Mouse (Mus musculus): ENCODE measurements around the gene BC052040.

BC052040 gene

DNA sequence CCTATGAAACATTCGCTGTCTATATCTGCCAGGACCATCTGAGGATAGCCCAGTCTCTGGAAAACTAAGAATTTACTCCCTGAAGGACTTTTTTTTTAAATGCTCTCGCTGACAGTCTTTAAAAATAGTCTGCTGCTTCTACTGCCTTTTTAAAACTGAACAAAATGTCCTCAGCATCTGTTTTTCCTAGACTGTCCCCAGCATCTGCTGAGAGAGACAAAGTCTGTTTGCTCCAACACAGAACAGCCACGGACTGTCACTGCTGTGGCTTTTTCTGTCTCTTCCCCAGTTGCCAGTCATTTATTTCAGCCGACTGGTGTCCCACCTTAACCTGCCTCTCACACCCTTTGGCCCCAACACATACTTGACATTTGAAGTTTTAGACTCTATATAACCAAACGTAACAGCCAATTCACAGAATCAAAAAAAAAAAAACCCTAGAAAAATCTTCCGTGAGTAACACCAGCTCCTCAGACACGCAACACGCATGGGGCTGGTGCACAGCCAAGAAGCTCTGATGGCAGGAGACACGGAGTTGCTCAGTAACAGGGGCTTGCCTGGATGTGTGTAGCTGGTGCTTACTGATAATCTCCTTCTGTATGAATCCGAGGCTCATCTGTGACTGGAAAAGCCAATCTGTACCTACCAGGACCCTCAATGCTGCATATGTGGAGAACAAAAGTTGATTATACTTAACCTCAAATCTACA, 188.2 kb downstream of the BC052040 start:
- no peak for DNase-seq (ENCODE audit: low spot score)

DNA sequence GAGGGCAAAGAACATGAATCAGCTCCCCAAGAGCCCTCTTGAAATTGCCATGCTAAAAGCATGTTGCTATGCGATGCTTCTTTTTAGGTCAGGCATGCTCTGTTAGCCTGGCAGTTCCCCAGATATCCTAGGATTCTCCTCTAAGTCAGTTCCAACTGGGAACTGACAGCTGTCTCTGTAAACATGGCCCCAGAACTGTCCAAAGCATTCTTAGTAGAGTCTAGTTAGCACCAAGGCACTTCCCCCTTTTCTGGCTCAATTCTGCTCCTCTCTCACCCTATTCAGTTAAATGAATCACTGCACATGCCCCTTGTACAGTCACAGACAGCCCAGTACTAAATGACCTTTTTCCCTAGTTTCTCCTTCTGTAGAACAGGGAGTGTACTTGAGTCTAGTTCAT, 191.2 kb downstream of the BC052040 start:
- no peak for DNase-seq (ENCODE audit: low spot score)

DNA sequence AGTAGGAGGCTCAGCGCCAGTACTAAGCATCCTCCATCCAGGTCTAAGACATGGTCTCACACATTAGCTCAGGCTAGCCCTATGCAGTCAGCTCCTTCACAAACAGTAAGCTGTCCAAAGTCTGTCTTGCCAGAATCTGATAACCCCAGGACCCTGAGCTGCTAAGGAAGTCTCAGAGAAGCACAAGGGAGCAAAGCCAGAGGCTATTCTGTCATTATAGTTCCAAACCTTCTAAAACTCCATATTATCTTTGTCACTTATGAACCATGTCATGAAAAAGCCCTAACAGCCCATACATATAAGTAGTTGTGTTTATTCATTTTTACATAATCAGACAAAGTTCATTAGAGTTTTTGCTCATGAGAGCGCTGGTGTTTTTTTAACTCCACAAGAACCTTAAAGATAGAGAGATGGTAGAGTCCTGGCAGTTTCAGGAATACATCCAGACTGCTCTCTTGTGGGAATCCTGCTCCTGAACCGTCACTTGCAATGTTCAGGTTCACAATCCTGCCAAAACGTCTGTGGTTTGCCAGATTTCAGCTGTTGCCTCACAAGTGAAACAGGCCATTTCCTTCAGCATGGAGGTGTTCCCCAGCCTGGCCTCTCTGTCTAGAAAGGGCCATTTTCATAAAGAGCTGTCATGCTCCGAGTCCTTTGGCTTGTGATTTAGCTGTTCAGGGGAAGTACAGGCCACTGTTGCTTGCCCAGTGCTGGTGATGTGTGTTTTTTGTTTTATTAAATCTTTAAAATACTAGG, 192.8 kb downstream of the BC052040 start:
- no peak for DNase-seq (ENCODE audit: low spot score)

DNA sequence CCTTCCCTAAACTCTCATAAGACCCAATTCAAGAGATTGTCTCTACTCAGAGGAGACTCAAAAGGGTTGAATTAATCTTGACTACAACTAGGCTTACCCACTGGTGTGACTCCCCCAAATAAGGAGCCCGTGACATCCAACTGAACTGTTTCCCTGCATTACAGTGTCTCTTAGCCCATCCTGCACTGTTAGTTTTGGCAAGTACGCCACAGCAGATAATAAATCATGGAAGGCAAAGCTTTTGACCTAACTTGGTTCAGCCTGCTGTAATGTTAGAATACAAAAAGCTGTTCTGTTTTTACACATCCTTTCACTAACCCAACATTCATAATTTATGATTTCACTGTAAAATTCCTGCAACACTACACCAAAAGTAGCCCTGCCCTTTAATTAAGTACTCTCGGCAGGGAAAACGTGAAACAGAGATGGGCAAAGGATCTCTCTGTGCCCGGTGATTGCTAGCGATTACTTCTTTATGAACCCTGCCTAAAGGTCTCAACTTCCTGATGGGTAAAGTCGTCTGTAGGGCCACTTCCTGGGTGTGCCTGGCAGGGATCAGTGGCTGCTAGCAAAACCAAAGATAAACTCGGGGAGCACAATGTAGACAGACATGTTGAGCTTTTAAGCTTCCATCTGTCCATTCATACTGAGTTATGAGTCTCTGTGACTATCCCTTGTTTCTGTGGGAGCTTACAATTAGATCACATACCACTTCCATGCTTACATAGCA, 194.1 kb downstream of the BC052040 start:
- no peak for DNase-seq (ENCODE audit: low spot score)

DNA sequence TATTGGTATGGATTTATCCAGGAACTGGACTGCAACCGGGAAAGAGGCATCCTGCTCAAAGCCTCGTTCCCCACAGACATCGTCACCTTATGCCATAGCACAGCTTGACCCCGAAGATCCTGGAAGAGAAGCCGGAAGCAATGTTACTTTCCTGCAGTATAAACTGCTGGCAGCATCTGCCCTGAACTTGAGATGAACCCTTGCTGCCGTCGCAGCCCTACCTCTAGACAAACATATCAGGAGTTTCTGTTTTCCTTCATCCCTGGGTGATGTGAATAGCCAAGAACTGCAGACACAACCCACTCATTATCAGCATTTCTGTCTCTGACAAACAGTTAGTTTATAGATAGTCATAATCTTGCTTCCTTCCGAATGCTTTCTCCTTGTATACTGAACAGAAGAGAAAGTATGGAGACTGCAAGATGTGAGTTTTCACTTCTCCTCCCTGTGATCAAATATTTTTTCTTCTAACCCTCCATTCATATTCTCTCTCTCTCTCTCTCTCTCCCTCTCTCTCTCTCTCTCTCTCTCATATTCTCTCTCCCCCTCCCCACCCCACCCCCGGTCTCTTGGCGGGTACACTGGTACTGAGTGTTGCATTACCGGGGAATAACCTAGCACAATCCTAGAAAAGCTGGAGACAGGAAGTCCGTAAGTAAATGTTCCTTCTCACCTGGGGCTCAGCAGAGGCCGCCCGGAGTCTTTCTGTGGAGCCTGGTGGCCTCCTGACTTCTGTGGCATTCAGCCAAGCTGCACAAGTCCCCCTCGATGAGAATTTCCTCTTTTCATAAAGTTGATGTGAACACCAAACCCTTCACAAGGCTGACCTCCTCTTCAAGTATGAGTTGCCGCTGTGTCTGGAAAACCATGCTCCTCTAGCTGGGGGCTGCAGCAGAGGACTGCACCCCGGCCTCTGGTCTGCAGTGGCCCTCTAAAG, 195.7 kb downstream of the BC052040 start:
- no peak for DNase-seq (ENCODE audit: low spot score)

DNA sequence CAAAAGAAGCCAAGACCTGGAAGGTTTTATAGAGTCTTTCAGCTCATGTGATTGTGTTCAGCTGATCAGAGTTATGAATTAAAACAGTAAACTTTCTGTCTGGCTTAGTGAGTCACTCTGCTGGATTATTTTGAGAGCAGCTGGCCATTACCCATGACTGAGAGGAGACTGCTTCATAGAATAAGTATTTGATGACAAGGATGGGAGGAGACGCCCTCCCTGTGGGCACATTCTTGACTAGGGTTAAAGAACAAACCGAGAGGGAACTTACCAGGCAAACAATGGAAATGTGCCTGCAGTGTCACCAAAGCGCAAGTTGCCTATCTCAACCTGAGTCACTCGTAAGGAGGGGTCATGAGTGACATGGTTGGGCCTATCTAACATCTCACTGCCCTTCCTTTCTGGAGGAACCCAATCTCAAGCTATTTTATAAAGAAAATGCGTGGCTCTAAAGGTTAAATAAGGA, 199.1 kb downstream of the BC052040 start:
- no peak for DNase-seq (ENCODE audit: low spot score)

DNA sequence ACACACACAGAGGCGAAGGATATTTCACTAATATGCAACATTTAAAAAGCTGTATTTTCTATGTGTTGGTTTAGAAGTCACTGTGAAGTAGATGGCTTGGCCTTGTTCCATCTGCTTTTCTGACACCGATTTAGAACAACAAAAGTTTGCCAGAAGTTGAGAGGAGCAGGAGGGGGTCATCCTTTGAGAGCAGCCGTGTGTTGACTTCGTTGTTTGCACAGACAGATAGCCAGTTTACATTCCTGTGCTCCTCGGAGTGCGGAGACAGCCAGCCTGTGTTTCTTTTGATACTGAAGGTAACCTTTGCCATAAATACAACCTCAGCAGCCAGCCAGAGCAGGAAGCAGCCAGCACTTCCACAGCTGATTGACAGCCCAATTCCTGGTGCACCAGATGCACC, 204.2 kb downstream of the BC052040 start:
- DNase-seq (ENCODE audit: low spot score): no peak

DNA sequence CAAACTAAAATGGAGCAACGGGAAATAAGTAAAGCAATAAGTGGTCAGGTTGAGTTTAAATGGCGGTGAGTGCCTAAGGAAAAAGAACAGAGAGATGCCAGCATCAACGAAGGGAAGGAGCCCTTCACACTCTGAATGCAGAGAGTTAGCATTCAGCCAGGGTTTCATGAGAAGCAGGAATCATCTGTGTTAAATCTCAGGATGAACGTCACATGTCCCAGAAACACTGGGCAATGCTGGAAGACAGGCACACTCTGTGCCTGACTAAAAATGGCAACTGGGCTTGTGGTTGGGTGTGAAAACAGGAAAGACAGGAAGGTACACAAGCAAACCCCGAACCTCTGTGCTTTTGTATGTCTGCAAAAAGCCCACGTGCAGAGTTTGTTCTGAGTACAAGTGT, 217.3 kb downstream of the BC052040 start:
- DNase-seq (ENCODE audit: low spot score): no peak

DNA sequence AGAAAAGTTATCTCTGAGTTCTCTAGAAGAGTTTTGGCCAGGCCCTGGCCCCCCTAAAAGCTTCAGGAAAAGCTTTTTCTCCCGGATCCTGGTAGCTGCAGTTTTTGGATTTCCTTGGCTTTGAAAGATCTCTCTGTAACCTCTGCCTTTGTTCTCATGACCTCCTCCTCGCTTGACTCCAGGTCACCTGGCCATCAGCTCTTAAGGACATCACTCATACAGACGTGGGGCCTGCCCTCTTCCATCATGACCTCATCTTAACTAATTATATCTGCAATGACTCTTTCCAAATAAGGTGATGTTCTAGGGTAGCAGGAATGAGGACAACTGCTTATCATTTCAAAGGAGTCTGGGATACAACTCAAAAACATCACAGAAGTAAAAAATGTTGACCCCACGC, 226.9 kb downstream of the BC052040 start:
- no peak for DNase-seq (ENCODE audit: low spot score)

DNA sequence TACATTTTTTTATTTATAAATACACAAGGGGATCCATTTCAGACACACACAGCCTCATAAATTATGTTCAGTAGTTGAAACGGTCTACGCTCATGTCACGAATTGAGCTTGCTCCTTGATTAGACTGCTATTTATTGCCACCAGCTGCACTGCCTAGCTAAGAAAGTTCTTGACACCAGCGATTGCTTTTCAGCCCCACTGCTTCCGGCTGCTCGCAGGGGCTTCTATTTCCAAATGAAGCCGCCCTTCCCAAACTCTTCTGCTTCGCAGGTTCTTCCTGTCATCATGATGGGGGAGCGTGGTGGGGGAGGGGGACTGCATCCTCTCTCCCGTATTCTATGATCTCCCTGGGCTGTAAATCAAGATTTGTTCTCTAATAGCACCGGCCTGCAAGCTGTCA, 231.8 kb downstream of the BC052040 start:
- no peak for DNase-seq (ENCODE audit: low spot score)

DNA sequence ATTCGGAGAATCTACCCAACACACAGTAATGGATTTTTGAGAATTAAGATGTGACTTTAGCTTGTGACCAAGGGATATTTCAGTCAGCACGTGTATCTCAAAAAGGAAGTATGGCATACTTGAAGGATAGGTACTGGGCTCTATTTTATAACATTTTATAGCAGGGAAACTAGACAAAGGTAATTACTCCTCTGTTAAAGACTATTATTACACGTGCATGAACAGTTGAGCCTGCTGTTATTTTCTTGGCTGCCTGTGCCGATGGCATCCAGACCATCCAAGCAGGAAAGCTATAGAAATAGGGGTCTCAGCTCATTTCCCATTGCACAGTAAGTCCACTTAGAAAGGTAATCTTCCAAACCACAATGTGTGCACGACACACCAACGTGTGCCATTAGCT, 232.2 kb downstream of the BC052040 start:
- no peak for DNase-seq (ENCODE audit: low spot score)

DNA sequence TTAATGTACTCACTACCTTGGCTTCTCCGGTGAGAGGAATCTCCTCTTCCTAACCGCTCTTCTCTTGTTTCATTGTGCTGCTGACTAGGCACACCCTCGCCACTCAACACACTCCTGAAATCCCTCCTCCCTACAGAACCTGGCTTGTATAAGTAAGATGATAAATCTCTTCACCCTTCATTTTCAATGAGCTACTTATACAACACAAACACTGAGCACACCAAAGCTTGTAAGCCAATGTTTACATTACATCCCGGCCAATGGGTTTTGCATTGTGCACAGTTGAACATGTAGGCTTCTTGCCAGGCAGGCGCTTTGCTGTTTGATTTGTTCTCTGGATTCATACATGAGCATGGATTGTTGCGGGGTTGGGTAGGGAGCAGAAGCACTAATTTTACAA, 236.4 kb downstream of the BC052040 start:
- DNase-seq (ENCODE audit: low spot score): no peak

DNA sequence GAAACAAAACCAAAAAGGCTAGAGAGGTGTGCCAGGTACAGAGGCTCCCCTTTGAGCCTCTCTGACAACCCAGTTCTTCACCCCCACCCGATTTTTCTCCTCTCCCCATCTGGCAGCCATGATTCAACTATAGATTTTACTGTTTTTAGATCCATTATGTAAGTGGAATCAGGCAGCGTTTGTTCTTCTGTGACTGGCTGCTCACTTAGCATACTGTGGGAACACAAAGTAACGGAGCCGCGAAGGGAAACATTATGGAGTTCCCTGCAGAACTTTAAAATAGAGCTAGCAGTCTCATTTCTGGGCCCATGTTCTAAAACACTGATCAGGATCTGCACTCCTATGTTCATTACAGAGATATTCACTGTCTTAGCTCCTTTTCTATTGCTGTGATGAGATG, 240.8 kb downstream of the BC052040 start:
- no peak for DNase-seq (ENCODE audit: low spot score)
